Mouse (Mus musculus) liver, postnatal 0 days (tissue): Measurements from ENCODE around the gene Slmap.

Experiments
- CTCF ChIP-seq: sonication (generic); IDR thresholded peaks from 2 replicates; pipeline ENCODE4 v1.5.1; 2016; ENCODE audit warnings: antibody characterized with exemption, low read depth
- EP300 ChIP-seq: IDR thresholded peaks from 2 replicates; pipeline ENCODE4 v1.6.1; 2016; ENCODE audit warnings: antibody characterized with exemption, low read depth, mild to moderate bottlenecking

DNA sequence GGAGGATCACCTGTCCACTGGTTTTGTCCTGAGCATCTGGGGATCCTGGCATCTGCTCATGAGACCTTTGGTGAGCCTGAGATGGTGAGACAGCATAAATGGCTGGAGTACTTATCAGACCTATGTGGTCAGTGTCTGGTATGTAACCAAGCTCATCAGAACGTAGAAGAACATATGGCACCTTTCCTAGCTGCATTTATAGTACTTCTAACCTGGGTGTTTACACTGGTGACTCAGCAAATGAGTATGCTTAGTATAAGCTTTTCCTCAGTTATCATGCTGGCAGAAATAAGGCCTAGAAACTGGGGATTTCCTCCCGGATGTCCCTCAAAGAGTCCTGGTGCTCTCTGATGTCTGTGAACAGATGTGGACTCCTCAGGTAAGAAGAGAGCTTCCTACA is 27.5 kb upstream of the Slmap start:
- TF ChIP-seq CTCF = no peak
- TF ChIP-seq EP300 = no peak
